Mouse (Mus musculus): ENCODE data around the gene 4933416C03Rik. TPM values are rescaled to one million over a fixed set of nuclear protein-coding genes. Genes with fewer than 3 reads are reported as not detected.

4933416C03Rik gene
- polyA plus RNA-seq, 1 experiment from 2014 or later = not detected

GRCm38 (mm10) chr10:116096466-116096865, 17.3 kb downstream of the 4933416C03Rik start:
- H3K4me1 ChIP-seq (ENCODE audit: insufficient read depth, low read length) = no peaks in the 10 kb centered on the region
- no peak for ATAC-seq (ENCODE audit: low FRiP score, low TSS enrichment)
- H3K4me3 ChIP-seq (ENCODE audit: low read length) = no peak overlapping the region
- 75% methylated on average over 13 of the region's 13 CpGs for WGBS
- no peaks in the 10 kb centered on the region for H3K27me3 ChIP-seq (ENCODE audit: insufficient read depth, low read length)
- H3K4me2 ChIP-seq (replicated peaks; ENCODE audit: low read depth, low read length) = no peak overlapping the region
- no peaks in the 10 kb centered on the region for H3K36me3 ChIP-seq (ENCODE audit: insufficient read depth, low read length)
- H3K9ac ChIP-seq (replicated peaks; ENCODE audit: low read length) = no peak overlapping the region
- no peaks in the 10 kb centered on the region for H3K9me3 ChIP-seq (ENCODE audit: low read length)
- H3K27ac ChIP-seq (ENCODE audit: low read length) = no peak overlapping the region

- H3K27ac ChIP-seq (ENCODE audit: low read length) = no peak overlapping the region
- H3K9me3 ChIP-seq (ENCODE audit: low read length) = no peaks in the 10 kb centered on the region
- no peak overlapping the region for H3K4me3 ChIP-seq (ENCODE audit: low read length)
- no peaks in the 10 kb centered on the region for H3K36me3 ChIP-seq (ENCODE audit: insufficient read depth, low read length)
- WGBS = 29% methylated on average over 3 of the region's 3 CpGs
- H3K27me3 ChIP-seq (ENCODE audit: insufficient read depth, low read length) = no peaks in the 10 kb centered on the region
- no peak overlapping the region for H3K9ac ChIP-seq (replicated peaks; ENCODE audit: low read length)
- H3K4me2 ChIP-seq (replicated peaks; ENCODE audit: low read depth, low read length) = no peak overlapping the region
- no peaks in the 10 kb centered on the region for H3K4me1 ChIP-seq (ENCODE audit: insufficient read depth, low read length)
- ATAC-seq (ENCODE audit: low FRiP score, low TSS enrichment) = no peak
These were observed 29.8 kb downstream of the 4933416C03Rik start for GRCm38 (mm10) chr10:116083965-116084364.

- no peak for ATAC-seq (ENCODE audit: low FRiP score, low TSS enrichment)
- Histone ChIP-seq H3K4me1 (ENCODE audit: insufficient read depth, low read length) (no peaks in the 10 kb centered on the region), H3K27ac (ENCODE audit: low read length) (no peak overlapping the region), H3K4me2 (replicated peaks; ENCODE audit: low read depth, low read length) (no peak overlapping the region), H3K9me3 (ENCODE audit: low read length) (no peaks in the 10 kb centered on the region), H3K9ac (replicated peaks; ENCODE audit: low read length) (no peak overlapping the region), H3K4me3 (ENCODE audit: low read length) (no peak overlapping the region), H3K27me3 (ENCODE audit: insufficient read depth, low read length) (no peaks in the 10 kb centered on the region), H3K36me3 (ENCODE audit: insufficient read depth, low read length) (no peaks in the 10 kb centered on the region)
- WGBS = 82% methylated on average over 6 of the region's 6 CpGs
These were observed 32.9 kb downstream of the 4933416C03Rik start for GRCm38 (mm10) chr10:116080841-116081240.

- Histone ChIP-seq H3K9me3 (ENCODE audit: low read length) (no peaks in the 10 kb centered on the region), H3K4me3 (ENCODE audit: low read length) (no peak overlapping the region), H3K27ac (ENCODE audit: low read length) (no peak overlapping the region), H3K4me1 (ENCODE audit: insufficient read depth, low read length) (no peaks in the 10 kb centered on the region), H3K36me3 (ENCODE audit: insufficient read depth, low read length) (no peaks in the 10 kb centered on the region), H3K27me3 (ENCODE audit: insufficient read depth, low read length) (no peaks in the 10 kb centered on the region), H3K4me2 (replicated peaks; ENCODE audit: low read depth, low read length) (no peak overlapping the region), H3K9ac (replicated peaks; ENCODE audit: low read length) (no peak overlapping the region)
- ATAC-seq (ENCODE audit: low FRiP score, low TSS enrichment) = no peak
- 44% methylated on average over 7 of the region's 7 CpGs for WGBS
These were observed 34.3 kb downstream of the 4933416C03Rik start for GRCm38 (mm10) chr10:116079396-116079795.

GRCm38 (mm10) chr10:116078636-116079035, 35.1 kb downstream of the 4933416C03Rik start:
- Histone ChIP-seq H3K27me3 (ENCODE audit: insufficient read depth, low read length) (no peaks in the 10 kb centered on the region), H3K9me3 (ENCODE audit: low read length) (no peaks in the 10 kb centered on the region), H3K4me1 (ENCODE audit: insufficient read depth, low read length) (no peaks in the 10 kb centered on the region), H3K36me3 (ENCODE audit: insufficient read depth, low read length) (no peaks in the 10 kb centered on the region), H3K9ac (replicated peaks; ENCODE audit: low read length) (no peak overlapping the region), H3K27ac (ENCODE audit: low read length) (no peak overlapping the region), H3K4me3 (ENCODE audit: low read length) (no peak overlapping the region), H3K4me2 (replicated peaks; ENCODE audit: low read depth, low read length) (no peak overlapping the region)
- no peak for ATAC-seq (ENCODE audit: low FRiP score, low TSS enrichment)
- 86% methylated on average over 5 of the region's 5 CpGs for WGBS

- 88% methylated on average over 5 of the region's 5 CpGs for WGBS
- Histone ChIP-seq H3K27me3 (ENCODE audit: insufficient read depth, low read length) (no peaks in the 10 kb centered on the region), H3K9me3 (ENCODE audit: low read length) (no peaks in the 10 kb centered on the region), H3K4me1 (ENCODE audit: insufficient read depth, low read length) (no peaks in the 10 kb centered on the region), H3K27ac (ENCODE audit: low read length) (no peak overlapping the region), H3K4me3 (ENCODE audit: low read length) (no peak overlapping the region), H3K36me3 (ENCODE audit: insufficient read depth, low read length) (no peaks in the 10 kb centered on the region), H3K9ac (replicated peaks; ENCODE audit: low read length) (no peak overlapping the region), H3K4me2 (replicated peaks; ENCODE audit: low read depth, low read length) (no peak overlapping the region)
- ATAC-seq (ENCODE audit: low FRiP score, low TSS enrichment) = no peak
These were observed 37.8 kb downstream of the 4933416C03Rik start for GRCm38 (mm10) chr10:116075954-116076353.

Other genes with a start within 250 kb of the 4933416C03Rik start
- gene Ptprr, start 95.7 kb downstream of the 4933416C03Rik start, polyA plus RNA-seq (2015; fragmentation: Nextera tagmentation; extraction: Ambion mirVana) = 0.52 and 0.99 TPM in 2 replicates
- 7.0 and 7.3 TPM in 2 replicates for gene Ptprb, start 161.6 kb upstream of the 4933416C03Rik start, polyA plus RNA-seq (2015; fragmentation: Nextera tagmentation; extraction: Ambion mirVana)

Measured in kidney, embryonic 16.5 days (tissue).